Mouse (Mus musculus): Measurements from ENCODE around the gene Serpina3m. TPM values are rescaled to one million over a fixed set of nuclear protein-coding genes. Genes with fewer than 3 reads are reported as not detected.
"Not testable (repeated sequence)": the region's sequence is repeated elsewhere in the genome, so short reads cannot be mapped to it uniquely, and the experiment has no call there.

Serpina3m gene
- polyA plus RNA-seq, 1 experiment from 2014 or later: not detected

DNA sequence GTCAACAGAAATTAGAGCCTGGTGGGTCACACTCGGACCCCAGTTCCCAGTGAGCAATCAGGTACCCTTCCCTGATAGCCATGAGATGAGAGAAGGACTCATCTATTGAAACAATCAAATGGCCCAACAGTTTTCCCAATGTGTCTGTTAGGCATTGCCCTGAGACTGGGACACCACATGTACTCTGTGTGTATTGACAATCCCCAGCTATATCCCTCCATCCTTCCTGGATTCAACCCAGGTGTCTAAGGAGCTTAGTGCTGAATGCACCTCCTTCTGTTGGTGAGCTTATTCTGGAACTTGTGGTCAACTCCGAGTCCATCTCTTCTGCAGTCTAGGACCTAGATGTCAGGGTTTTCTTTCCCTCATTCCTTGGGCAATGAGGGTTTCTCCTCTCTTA lies 8.8 kb downstream of the Serpina3m start:
- Histone ChIP-seq H3K4me2 (no peak overlapping the region), H3K9ac (replicated peaks) (no peak overlapping the region), H3K36me3 (no peaks in the 10 kb centered on the region), H3K4me1 (no peaks in the 10 kb centered on the region), H3K27ac (replicated peaks) (no peak overlapping the region), H3K4me3 (replicated peaks) (no peak overlapping the region), H3K9me3 (replicated peaks) (no peaks in the 10 kb centered on the region), H3K27me3 (replicated peaks) (no peaks in the 10 kb centered on the region)
- ATAC-seq (ENCODE audit: low FRiP score): no peak
- WGBS: 92% methylated on average over 2 of the region's 2 CpGs

DNA sequence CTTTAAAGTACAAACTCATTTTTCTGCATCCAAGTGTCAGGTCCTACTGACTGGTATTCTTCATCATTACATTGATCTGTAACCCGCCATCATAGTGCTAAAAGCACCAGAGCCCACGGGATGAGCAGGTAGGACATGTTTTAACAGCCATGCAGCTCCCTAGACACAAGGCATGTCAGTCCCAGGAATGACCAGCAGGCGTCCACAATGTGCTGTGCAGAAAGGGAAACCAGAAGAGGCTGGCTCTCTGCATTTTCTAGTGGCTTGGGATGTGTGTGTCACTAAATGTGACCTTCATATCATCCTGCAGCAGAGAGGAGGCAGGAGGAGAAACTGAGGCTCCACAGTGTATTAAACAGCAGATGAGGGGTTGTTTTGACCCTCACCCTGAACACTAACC lies 13.5 kb downstream of the Serpina3m start:
- not testable (repeated sequence) for H3K27me3 ChIP-seq (replicated peaks); H3K4me1 ChIP-seq; H3K9ac ChIP-seq (replicated peaks); H3K4me3 ChIP-seq (replicated peaks); H3K36me3 ChIP-seq; ATAC-seq (ENCODE audit: low FRiP score); H3K9me3 ChIP-seq (replicated peaks); H3K4me2 ChIP-seq; H3K27ac ChIP-seq (replicated peaks)
- 50% methylated on average over 3 of the region's 3 CpGs for WGBS

DNA sequence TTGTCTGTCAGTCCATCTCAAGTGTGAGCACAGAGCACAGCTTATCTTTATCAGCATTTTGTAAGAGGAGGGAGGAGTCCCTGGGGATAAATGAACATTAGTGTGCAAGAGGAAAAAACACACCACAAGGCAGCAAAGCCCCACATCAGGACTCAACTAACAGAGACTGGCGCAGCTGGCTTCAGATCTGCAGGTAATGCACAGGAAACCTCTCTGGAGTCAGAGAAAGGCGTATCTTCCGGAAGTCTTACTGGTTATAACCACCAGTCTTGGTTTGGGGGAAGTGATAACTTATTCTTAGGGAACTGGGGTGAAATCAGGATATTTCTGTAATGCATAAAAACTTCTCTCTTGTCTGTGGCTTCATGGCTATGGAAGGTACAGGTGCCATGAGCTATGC lies 17.7 kb downstream of the Serpina3m start:
- 89% methylated on average over 3 of the region's 3 CpGs for WGBS
- H3K4me2 ChIP-seq: no peak overlapping the region
- H3K9ac ChIP-seq (replicated peaks): no peak overlapping the region
- H3K4me1 ChIP-seq: no peaks in the 10 kb centered on the region
- no peak overlapping the region for H3K27ac ChIP-seq (replicated peaks)
- no peaks in the 10 kb centered on the region for H3K9me3 ChIP-seq (replicated peaks)
- no peak overlapping the region for H3K4me3 ChIP-seq (replicated peaks)
- H3K27me3 ChIP-seq (replicated peaks): no peaks in the 10 kb centered on the region
- no peaks in the 10 kb centered on the region for H3K36me3 ChIP-seq
- no peak for ATAC-seq (ENCODE audit: low FRiP score)

DNA sequence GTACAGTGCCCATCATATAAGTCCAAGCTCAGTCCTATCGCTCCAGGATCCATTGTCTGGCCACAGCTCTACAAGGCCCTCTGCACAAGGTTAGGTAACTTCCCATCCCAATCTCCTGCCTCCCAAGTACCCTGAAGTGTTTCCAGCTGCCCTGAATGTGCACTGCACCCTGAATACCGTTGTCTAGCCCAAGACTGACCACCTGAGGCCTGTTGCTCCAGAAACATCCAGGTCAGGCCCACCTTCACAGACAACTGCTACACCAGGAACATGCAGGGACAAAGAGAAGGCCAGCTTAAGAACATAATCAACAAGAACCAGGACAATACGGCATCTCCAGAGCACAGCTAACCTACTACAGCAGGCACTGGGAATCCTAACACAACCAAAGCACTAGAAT lies 31.7 kb downstream of the Serpina3m start:
- Histone ChIP-seq H3K4me1 (no peaks in the 10 kb centered on the region), H3K27ac (replicated peaks) (no peak overlapping the region), H3K36me3 (no peaks in the 10 kb centered on the region), H3K9me3 (replicated peaks) (no peaks in the 10 kb centered on the region), H3K9ac (replicated peaks) (no peak overlapping the region), H3K4me3 (replicated peaks) (no peak overlapping the region), H3K4me2 (no peak overlapping the region), H3K27me3 (replicated peaks) (no peaks in the 10 kb centered on the region)
- ATAC-seq (ENCODE audit: low FRiP score): no peak
- WGBS: 92% methylated on average over 3 of the region's 3 CpGs

DNA sequence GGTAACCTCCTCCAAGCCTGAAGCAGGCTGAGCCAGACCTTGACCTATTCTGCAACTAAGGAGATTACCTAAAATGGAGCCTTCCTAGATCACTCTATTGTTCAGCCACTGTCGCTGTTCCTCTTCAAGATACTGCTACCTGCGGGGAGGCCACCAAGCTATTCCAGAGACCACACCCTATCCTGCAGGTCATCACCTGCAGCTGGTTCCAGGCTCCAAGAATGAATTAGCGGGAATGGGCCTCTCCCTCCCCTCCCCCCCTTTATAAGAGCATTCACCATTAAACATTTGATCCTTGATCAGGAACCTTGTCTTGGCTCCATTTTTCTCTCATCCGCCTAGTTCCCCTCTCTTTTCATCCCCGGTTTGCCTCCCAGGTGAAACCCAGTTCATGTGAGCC lies 38.9 kb downstream of the Serpina3m start:
- not testable (repeated sequence) for H3K4me2 ChIP-seq; ATAC-seq (ENCODE audit: low FRiP score); H3K27ac ChIP-seq (replicated peaks); H3K9ac ChIP-seq (replicated peaks); H3K9me3 ChIP-seq (replicated peaks); H3K36me3 ChIP-seq; H3K4me3 ChIP-seq (replicated peaks); H3K27me3 ChIP-seq (replicated peaks); H3K4me1 ChIP-seq
- WGBS: 83% methylated on average over 5 of the region's 5 CpGs

DNA sequence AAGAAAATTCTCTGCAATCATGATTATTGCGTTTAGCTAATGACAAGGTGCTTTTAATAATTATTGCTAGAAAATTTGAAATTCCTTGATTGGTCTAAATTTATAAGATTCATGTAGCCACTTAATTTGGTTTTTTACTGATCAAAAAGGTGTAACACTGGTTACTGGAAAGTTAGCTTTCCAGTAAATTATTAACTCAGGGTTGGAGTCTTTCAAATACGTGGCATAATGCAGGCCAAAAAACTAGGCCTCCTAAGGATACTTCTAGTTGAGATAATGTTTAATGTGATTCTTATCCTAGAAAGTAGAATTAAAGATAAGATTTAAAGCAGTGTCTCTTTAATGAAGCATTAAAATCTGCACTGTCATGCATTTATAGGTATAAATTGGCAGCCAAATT lies 40.1 kb downstream of the Serpina3m start:
- not testable (repeated sequence) for ATAC-seq (ENCODE audit: low FRiP score); H3K4me3 ChIP-seq (replicated peaks); H3K4me2 ChIP-seq; H3K27me3 ChIP-seq (replicated peaks); H3K27ac ChIP-seq (replicated peaks); H3K36me3 ChIP-seq; H3K4me1 ChIP-seq; H3K9ac ChIP-seq (replicated peaks); H3K9me3 ChIP-seq (replicated peaks)
- WGBS: 74% methylated on average over 2 of the region's 2 CpGs

DNA sequence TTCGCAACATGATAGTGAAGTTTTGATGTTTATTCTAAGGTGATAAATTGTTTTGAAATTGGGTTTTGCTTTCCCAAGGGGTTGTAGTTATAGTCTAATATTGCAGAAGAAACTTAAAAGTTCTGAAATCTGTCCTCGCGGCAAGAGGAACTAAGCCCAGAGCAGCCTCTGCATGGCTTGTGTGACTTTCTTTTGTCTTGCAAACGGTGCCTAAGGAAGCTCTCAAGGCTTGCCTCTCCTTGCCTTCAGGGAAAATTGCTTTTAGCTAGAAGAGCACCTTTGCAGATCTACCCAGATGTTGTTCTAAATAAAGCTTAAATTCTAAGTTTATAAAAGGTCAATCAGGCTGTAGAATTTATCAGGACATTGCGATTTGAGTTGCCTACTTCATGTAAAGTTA lies 40.5 kb downstream of the Serpina3m start:
- H3K9ac ChIP-seq (replicated peaks); H3K27me3 ChIP-seq (replicated peaks); ATAC-seq (ENCODE audit: low FRiP score); H3K27ac ChIP-seq (replicated peaks); H3K4me3 ChIP-seq (replicated peaks); H3K36me3 ChIP-seq; H3K9me3 ChIP-seq (replicated peaks); H3K4me2 ChIP-seq; H3K4me1 ChIP-seq: not testable (repeated sequence)
- 47% methylated on average over 5 of the region's 5 CpGs for WGBS

DNA sequence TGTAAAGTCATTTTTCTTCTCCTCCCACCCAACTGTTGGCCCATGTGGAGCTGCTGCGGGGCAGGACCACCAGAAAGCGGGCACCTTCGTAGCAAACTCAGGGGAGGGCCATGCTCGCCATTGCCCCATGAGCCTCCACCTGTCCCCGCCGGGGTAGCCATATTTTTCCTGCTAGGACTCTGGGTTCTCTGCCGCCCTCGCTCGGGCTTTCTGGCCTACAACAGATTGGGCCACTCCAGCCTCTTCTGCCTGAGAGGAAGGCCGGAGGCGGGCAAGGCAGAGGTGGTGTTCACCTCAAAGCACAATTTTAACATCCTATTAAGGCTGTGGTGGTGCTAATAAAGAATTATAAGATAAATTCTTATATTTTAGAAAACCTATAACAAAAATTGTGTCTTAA lies 41.6 kb downstream of the Serpina3m start:
- no peak for ATAC-seq (ENCODE audit: low FRiP score)
- 95% methylated on average over 11 of the region's 11 CpGs for WGBS
- Histone ChIP-seq H3K9ac (replicated peaks) (no peak overlapping the region), H3K27me3 (replicated peaks) (no peaks in the 10 kb centered on the region), H3K4me3 (replicated peaks) (no peak overlapping the region), H3K36me3 (no peaks in the 10 kb centered on the region), H3K27ac (replicated peaks) (no peak overlapping the region), H3K4me2 (no peak overlapping the region), H3K4me1 (no peaks in the 10 kb centered on the region), H3K9me3 (replicated peaks) (no peaks in the 10 kb centered on the region)

DNA sequence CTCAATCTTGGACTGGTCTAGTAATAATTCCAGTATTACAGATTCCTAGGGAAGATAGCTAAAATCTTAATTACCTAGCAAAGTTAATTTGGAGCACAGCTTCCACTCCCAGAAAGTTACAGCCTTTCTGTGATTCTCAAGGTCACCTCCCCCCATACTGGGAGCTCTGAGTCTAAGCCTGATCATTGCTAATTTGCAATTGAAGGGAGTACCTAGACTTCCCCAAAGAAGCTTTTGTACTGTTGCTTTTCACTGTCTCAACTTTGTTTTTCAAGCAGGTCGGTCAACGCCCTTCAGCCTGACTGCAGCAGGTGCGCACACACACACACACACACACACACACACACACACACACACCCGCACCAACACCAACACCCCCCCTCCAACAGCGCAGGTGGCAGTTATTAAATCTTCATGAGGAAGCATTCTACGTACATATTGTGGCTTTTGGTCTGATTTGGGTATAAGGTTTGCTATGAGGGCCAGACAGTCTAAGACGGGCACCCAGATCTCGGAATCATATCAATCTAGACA lies 42.9 kb downstream of the Serpina3m start:
- not testable (repeated sequence) for H3K36me3 ChIP-seq; ATAC-seq (ENCODE audit: low FRiP score); H3K4me3 ChIP-seq (replicated peaks); H3K27ac ChIP-seq (replicated peaks); H3K9ac ChIP-seq (replicated peaks); H3K4me2 ChIP-seq; H3K9me3 ChIP-seq (replicated peaks); H3K4me1 ChIP-seq; H3K27me3 ChIP-seq (replicated peaks)
- WGBS: 92% methylated on average over 8 of the region's 8 CpGs

DNA sequence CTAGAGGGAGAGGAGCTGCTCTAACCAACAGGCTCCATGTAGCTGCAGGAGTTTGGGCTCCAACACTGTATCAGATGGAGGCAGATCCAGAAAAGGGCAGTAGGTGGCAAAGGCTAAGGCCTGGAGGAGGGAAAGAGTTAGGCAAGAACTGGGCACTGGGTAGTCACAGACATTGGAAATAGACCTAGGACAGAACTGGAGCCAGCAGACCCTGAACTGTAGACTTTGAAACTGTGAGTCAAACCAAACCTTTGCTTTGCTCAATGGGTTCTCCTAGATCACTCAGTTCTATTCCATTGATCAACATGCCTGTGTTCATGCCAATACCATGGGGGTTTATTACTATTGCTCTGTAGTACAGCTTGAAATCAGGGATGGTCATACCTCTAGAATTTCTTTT lies 47.7 kb downstream of the Serpina3m start:
- H3K36me3 ChIP-seq; H3K27ac ChIP-seq (replicated peaks); H3K4me3 ChIP-seq (replicated peaks); H3K9me3 ChIP-seq (replicated peaks); H3K27me3 ChIP-seq (replicated peaks); H3K4me2 ChIP-seq; H3K9ac ChIP-seq (replicated peaks); ATAC-seq (ENCODE audit: low FRiP score); H3K4me1 ChIP-seq: not testable (repeated sequence)

DNA sequence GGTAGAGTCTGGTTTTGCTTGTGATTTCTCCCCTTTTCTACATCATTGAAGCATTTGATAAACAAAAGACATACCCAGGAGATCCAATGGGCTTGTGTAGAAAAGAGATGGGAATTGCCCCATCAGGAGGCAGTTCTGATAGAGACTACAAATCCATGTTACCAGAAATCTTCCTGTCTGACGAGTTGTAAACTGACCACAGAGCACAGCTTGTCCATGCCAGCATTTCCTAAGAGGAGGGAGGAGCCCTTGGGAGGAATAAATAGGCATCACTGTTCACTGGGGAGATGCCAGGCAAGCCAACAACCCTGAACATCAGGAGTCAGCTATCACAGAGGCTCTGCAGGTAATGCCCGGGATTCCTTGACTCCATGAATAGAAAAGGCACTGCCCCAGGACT lies 48.6 kb downstream of the Serpina3m start:
- not testable (repeated sequence) for H3K4me2 ChIP-seq
- 64% methylated on average over 2 of the region's 2 CpGs for WGBS

DNA sequence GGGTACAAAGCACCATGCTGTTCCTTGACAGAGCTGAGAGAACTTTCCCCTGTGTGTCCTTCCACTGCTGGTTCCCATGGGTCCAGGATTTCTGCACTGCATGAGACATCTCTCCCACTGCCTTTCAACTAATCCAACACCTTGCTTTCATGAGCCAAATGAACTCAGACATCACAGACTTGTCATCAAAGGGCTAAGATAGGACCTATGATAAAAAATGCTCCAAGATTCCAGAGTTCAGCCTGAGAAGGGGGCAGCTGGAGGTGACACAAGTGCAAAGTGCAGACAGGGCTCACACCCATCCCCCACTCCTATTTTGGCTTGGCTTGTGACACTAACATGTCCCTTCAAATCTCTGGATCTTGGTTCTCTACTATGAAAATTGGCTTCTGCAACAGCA lies 50.2 kb downstream of the Serpina3m start:
- no peak for ATAC-seq (ENCODE audit: low FRiP score)
- no peak overlapping the region for H3K9ac ChIP-seq (replicated peaks)

More for the DNA sequence above, 48.6 kb downstream of the Serpina3m start:
- not testable (repeated sequence) for H3K4me3 ChIP-seq (replicated peaks); H3K36me3 ChIP-seq; H3K9ac ChIP-seq (replicated peaks); H3K4me1 ChIP-seq; H3K9me3 ChIP-seq (replicated peaks); H3K27ac ChIP-seq (replicated peaks); H3K27me3 ChIP-seq (replicated peaks); ATAC-seq (ENCODE audit: low FRiP score)

DNA sequence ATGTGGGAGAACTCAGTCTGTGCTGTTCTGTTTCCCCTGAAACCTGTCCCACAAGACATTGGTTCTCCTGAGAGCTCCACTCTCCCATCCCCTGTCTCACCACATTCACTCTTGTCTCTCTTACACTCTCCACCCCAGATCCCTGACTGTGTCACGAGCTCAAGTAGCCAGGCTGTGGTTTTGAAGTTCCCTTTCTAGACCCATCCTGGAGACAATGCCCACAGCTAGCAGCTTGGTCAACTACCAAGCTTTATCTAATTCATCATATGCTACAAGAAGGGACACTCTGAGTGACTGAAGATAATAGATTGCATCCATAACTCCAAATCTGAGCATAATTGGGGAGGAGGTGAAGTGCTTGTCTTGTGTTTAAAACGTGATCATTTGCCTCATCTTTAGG lies 52.8 kb downstream of the Serpina3m start:
- not testable (repeated sequence) for H3K9me3 ChIP-seq (replicated peaks); H3K4me3 ChIP-seq (replicated peaks); H3K36me3 ChIP-seq; H3K27ac ChIP-seq (replicated peaks); H3K4me1 ChIP-seq; H3K9ac ChIP-seq (replicated peaks); ATAC-seq (ENCODE audit: low FRiP score); H3K27me3 ChIP-seq (replicated peaks); H3K4me2 ChIP-seq
- WGBS: 68% methylated on average over 2 of the region's 2 CpGs

More for the DNA sequence above, 50.2 kb downstream of the Serpina3m start:
- Histone ChIP-seq H3K9me3 (replicated peaks) (no peaks in the 10 kb centered on the region), H3K4me1 (no peaks in the 10 kb centered on the region), H3K27me3 (replicated peaks) (no peaks in the 10 kb centered on the region), H3K4me3 (replicated peaks) (no peak overlapping the region), H3K36me3 (no peaks in the 10 kb centered on the region), H3K4me2 (no peak overlapping the region), H3K27ac (replicated peaks) (no peak overlapping the region)

Data from neural tube, embryonic 15.5 days (tissue).